Mouse (Mus musculus) heart, adult 8-10 months (tissue): ENCODE results near the gene Ugt2a3. TPM values are rescaled to one million over a fixed set of nuclear protein-coding genes. Genes with fewer than 3 reads are reported as not detected.
"Not testable (repeated sequence)": the region's sequence is repeated elsewhere in the genome, so short reads cannot be mapped to it uniquely, and the experiment has no call there.

Experiments
- DNase-seq: peaks from one replicate; pipeline ENCODE4 v3.0.0; 2022; ENCODE audit warnings: low spot score
- total RNA-seq, 4 experiments: library from RNA; stranded (reverse); gene quantifications; 2 replicates each; pipeline ENCODE4 v1.2.4; 2022

The Ugt2a3 gene
- total RNA-seq = not detected

- DNase-seq = no peak
These were observed at the start of gene Ugt2a3 for GRCm38 (mm10) chr5:87336961-87337697. TSS of gene Ugt2a3 (minus strand) at chr5:87337195.

- DNase-seq = no peak
These were observed 43.2 kb upstream of the Ugt2a3 start for GRCm38 (mm10) chr5:87380234-87380633.

DNA sequence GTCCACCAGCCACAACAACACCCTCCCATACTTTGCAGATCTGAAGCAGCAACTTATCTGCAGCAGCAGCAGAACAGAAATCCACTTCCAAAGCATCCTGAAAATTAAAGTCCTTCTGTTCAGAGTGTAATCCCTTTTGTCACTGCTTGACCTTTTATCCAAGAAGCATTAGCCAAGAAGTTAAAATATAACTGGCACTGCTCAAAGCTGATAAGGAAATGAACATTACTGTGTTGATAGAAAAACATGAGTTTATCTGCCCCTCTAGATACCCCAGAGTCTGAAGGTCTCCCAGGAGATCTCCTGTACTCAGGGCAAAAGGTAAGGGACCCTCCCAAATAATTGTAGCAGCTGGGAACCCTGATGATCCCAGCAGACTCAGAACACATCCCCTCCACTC lies 42.8 kb upstream of the Ugt2a3 start:
- DNase-seq = no peak

DNA sequence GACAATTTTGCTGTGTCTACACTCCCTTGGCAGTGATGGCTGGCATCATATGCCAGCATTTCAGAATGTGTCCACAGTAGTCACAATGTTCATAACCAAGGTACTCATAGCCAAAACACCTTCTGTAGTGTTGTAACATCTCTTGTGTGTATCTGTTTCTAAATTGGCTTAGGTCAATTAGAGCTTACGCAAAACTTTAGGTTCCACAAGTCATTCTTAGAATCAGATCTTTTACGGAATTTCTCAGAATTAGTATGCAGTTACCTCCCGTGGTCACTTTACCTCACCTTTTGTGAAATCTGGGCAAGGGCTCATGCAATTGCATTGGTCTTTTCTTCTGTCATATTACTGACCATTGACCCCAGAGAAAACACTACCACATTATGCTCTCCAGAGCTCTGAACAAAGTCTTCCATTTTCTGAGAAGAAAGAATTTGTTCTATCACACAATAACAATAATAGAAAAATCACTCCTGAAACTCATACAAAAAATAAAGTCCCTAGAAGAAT lies 38.9 kb upstream of the Ugt2a3 start:
- DNase-seq = no peak

DNA sequence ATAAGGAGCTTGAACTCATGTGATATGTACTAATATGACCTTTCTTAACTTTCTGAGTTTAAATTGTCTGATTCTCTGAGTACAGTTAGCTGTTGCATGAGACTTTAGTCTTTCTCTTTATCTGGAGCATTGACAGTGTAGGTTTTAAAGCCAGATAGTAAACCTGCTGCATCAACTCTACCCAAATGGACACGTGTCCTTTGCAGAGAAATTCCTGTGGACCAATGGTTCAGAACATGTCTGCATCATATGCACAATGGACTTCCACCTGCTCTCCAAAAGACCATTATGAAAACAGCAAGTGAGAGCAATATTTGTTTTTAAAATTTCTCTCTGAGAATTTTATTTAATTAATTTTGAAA lies 36.5 kb upstream of the Ugt2a3 start:
- DNase-seq = no peak

DNA sequence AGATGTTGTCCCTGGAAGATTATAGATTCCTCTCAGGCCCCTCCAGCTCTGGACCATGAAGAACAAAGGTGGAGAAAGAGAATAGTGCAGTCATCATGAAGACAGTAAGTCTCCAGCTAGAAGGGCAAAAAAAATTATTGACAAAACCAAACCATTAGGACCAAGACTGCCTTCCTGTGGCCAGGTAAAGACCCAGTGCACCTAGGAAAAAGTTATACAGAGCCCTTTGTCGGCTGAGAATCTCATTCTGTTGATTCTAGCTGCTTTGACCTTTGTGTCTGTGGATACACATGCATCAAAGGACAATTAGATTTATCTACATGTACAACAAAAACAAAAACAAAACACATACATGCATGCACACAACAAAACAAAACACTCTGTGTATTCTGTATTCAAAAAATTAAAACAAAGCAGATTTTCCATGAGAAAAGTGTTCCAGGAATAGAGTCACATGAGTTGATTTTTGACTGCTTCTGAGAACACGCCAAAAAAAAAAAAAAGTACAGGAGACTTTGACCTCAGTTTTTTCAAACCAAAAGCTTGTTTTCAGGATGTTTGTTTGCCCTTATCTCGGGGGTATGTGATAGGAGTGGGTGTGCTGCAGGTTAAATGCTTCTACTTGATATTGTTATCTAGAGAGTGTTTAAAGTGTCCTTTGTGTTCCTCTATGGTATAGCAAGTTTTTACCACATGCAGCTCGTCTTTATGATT lies 36.0 kb upstream of the Ugt2a3 start:
- not testable (repeated sequence) for DNase-seq

GRCm38 (mm10) chr5:87350350-87350749 lies 13.4 kb upstream of the Ugt2a3 start:
- DNase-seq = no peak

GRCm38 (mm10) chr5:87349150-87349549 lies 12.2 kb upstream of the Ugt2a3 start:
- DNase-seq = not testable (repeated sequence)

DNA sequence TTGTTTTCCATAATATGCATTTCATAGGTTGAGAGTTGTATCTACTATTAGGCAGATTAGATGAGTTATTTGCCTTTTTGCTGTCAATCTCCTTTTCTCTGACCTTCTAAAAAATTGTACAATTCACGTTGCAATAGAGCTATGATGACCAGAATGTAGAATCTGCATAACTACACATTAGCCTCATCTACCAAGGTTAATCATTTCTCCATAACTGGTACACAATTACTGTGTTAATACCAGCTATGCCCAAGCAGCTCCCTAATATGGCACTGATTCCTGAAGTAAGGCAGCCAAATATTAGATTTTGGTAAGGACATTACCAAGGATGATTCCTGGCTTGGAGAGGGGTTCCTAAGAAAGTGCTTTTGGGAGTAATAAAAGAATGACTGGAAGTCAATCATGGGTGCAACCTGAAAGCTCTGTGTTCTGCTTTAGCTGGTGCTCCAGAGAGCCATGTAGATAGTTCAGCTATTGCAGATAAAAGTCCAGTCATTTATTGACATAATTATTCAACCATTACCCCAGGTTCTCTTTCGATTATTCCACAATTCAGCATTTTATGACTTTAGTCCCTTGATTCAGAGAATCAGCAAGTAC lies 10.6 kb upstream of the Ugt2a3 start:
- DNase-seq = not testable (repeated sequence)

- no peak for DNase-seq
These were observed 3.5 kb upstream of the Ugt2a3 start for GRCm38 (mm10) chr5:87340461-87340860.

GRCm38 (mm10) chr5:87335199-87335598 lies 1.8 kb downstream of the Ugt2a3 start:
- no peak for DNase-seq

DNA sequence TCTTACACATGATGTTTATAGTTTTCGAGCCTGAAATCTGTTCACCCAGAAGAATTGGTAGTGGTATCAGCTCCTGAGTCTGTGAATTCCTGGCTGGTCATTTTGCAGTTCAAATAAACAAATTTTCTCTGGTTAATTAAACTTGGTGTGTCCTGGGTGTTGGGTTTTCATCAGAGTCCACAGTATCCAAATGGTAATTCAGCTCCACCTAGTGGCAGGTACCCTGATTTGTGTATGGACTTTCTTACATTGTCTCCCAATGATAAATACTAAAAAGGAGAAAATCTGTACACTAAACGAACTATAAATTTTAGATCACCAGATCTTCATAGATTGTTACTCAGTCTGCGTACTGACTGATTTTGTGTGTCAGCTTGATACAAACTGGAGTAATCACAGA lies 3.4 kb downstream of the Ugt2a3 start:
- DNase-seq = no peak

GRCm38 (mm10) chr5:87311392-87311791 lies 25.6 kb downstream of the Ugt2a3 start:
- no peak for DNase-seq

DNA sequence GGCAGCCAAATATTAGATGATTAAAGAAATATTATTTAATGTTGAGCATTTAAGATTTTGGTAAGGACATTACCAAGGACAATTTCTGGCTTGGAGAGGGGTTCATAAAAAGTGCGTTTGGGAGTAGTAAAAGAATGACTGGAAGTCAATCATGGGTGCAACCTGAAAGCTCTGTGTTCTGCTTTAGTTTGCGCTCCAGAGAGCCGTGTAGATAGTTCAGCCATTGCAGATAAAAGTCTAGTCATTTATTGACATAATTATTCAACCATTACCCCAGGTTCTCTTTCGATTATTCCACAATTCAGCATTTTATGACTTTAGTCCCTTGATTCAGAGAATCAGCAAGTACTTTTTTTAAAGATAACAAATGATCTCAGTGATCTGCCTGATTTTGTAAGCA lies 50.8 kb downstream of the Ugt2a3 start:
- not testable (repeated sequence) for DNase-seq

DNA sequence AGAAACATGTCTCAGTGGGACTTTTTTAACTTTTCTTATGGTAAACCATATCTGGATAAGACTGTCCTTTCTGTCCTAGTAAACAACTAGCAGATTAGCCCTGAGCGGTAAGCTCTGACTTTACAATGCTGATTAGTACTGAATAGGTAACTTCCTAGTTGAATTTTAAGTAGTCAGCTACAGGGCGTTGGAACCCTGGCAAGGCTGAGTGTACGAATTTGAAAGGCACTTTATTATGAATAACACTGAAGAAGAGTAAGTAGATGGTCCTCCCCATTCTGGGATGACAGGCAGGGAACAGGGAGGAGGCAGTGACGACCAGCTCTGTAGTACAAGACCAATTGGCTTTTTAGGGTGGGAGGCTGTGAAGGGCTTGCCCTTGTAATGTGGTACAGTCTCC lies 61.0 kb downstream of the Ugt2a3 start:
- not testable (repeated sequence) for DNase-seq

DNA sequence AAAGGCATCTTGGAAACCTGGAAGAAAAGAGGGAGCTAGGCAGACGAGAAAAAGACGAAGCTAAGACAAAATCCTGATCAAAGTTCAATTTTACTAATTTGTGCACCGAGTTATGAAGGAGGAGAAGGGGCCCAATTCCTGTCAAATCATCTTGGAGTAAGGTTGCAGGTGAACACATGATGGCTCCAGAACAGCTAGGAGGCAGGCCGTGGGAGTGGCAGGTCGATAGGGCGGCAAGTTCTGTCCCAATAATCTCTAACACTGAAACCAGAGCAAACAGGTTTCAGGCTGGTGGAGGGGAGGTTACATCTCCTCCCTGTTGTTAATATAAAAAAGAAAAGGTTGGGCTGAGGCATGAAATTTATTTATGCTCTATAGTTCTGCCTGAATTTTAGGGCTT lies 61.4 kb downstream of the Ugt2a3 start:
- no peak for DNase-seq

Other genes starting within 250 kb of the Ugt2a3 start
- not detected for gene Ugt2b36, start 244.6 kb downstream of the Ugt2a3 start, total RNA-seq
- not detected for gene Ugt2b5, start 196.9 kb downstream of the Ugt2a3 start, total RNA-seq
- gene Ugt2b37, start 82.4 kb downstream of the Ugt2a3 start, total RNA-seq = not detected
- not detected for gene Ugt2b38, start 87.0 kb upstream of the Ugt2a3 start, total RNA-seq
- not detected for gene Ugt2a2, start 145.1 kb upstream of the Ugt2a3 start, total RNA-seq
- gene Gm43638, start 149.6 kb upstream of the Ugt2a3 start, total RNA-seq = not detected
- gene Ugt2a1, start 153.7 kb upstream of the Ugt2a3 start, total RNA-seq = not detected
- not detected for gene Sult1b1, start 201.0 kb upstream of the Ugt2a3 start, total RNA-seq
- under 1 TPM in 1 of 4 experiments, not detected in 3; 0.29 TPM for gene Sult1d1, start 231.8 kb upstream of the Ugt2a3 start, total RNA-seq